Mouse (Mus musculus) frontal cortex, postnatal 36 days (tissue): ENCODE measurements around the gene Gm17374.
"Not testable (repeated sequence)": the region's sequence is repeated elsewhere in the genome, so short reads cannot be mapped to it uniquely, and the experiment has no call there.

ENCODE experiments used
- DNase-seq, 2 experiments: peaks; one replicate each; pipeline ENCODE4 v3.0.0; 2022; ENCODE audit warnings: low spot score in 2 of 2

Gm17374 gene

DNA sequence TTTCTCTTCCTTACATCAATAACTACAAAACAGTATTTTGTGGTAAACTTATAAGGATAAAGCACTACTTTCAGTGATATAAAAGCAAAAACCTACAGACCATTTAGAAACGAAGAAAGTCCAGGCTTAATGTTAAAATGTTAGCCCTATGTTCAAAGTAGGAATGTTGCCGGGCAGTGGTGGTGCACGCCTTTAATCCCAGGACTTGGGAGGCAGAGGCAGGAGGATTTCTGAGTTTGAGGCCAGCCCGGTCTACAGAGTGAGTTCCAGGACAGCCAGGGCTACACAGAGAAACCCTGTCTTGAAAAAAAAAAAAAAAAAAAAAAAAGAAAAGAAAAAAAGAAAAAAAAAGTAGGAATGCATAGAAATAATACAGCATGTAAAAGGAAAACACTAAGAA is at the start of gene Gm17374:
TSS of gene Gm17374 (plus strand) at position 301 of the 400 bp plus-strand sequence.
- not testable (repeated sequence) for DNase-seq

GRCm38 (mm10) chr2:140104951-140105350 is 46.9 kb upstream of the Gm17374 start:
- DNase-seq = peak in 1 of 2 experiments; percentile 29

- no peak for DNase-seq
These were observed 44.2 kb upstream of the Gm17374 start for GRCm38 (mm10) chr2:140107641-140108040.

DNA sequence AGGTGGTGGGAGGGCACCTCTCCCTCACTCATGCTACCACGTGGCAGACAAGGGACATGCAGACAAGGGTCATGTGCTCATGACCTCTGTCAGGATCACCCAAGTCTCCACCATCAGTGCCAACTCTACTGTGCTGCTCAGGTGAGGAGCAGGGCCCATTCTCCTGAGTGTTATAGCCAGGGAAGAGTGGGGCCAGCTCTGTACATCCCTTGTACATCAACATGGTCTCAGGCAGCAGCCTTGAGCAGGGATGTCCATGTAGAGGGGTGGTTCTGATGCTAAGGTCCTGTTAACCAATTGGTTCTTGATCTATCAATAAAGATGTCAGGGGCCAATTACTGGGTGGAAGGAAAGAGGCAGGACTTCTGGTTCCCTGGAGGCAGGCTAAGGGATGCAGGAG is 42.9 kb upstream of the Gm17374 start:
- DNase-seq = no peak

GRCm38 (mm10) chr2:140113851-140114250 is 38.0 kb upstream of the Gm17374 start:
- DNase-seq = peak; percentile 31 to 58

DNA sequence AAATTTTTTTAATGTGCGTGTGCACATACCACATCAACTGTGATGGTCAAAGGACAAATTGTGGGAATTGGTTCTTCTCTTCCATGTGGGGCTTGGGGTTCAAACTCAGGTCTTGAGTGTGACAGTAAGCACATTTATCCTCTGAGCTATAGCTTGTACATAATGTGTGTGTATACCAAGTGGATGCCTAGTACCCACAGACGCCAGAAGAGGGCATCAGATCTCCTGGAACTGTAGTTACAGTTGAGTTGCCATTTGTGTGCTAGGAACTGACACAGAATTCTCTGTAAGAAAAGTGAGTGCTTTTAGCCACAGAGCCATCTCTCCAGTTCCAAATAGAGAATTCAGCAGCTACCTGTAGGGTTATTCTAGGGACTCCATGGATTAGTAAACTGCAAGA is 26.3 kb upstream of the Gm17374 start:
- DNase-seq = no peak

GRCm38 (mm10) chr2:140159186-140159730 is 7.4 kb downstream of the Gm17374 start:
- no peak for DNase-seq

GRCm38 (mm10) chr2:140163351-140163854 is 11.6 kb downstream of the Gm17374 start:
- DNase-seq = no peak

DNA sequence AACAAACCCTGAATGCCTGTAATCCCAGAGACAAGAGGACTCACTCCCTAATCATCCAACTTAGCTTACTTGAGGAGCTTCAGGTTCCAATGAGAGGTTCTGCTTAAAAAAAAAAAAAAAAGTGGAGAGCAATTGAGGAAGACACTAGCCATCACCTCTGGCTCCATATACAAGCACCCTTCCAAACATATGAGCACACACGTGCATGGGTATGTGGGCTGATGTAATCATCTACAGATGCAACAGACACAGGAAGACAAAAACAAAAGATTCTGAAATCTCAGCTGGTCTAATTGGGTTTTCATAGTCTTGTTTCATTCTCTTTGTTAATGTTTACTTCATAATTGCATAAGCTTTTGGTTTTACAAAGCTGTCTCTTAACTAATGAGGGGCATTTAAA is 17.2 kb downstream of the Gm17374 start:
- DNase-seq = no peak

DNA sequence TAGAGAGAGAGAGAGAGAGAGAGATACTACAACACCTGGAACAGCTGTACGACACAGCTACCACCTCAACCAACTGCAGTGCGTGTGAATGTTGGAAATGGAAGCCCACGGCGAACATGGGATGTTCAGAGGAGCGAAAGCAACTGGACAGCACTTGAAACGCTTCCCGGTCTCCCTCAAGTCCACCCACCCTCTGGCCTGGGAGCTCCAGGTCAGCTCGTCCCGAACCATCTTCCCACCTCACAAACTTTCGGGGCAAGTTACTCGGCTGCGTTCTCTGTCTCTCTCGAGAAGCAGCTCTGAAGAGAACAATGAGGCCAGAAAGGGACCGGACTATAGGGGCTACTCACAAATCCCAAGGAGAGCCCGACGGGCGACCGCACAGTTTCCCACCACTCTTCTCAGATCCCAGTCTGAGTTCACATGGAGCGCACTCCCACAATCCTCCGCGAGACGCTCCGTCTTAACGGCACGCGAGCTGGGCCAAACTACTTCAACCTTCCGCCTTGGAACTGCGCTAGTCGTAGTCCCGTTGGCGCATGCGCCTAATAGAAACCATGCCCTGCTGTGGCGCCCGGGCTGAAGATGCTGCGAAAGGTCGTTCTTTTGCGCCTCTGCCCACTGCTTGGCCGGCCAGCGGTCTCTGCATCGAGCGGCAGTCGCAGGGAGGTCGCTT is 18.4 kb downstream of the Gm17374 start, which contains the start of the genes Esf1 and Ndufaf5:
TSS of gene Esf1 (minus strand) at position 438 of the 676 bp plus-strand sequence.
TSS of gene Ndufaf5 (plus strand) at position 523 of the 676 bp plus-strand sequence.
- DNase-seq = peak; percentile 99

- DNase-seq = peak in 1 of 2 experiments; percentile 8
These were observed 19.1 kb downstream of the Gm17374 start for GRCm38 (mm10) chr2:140170803-140171553.

DNA sequence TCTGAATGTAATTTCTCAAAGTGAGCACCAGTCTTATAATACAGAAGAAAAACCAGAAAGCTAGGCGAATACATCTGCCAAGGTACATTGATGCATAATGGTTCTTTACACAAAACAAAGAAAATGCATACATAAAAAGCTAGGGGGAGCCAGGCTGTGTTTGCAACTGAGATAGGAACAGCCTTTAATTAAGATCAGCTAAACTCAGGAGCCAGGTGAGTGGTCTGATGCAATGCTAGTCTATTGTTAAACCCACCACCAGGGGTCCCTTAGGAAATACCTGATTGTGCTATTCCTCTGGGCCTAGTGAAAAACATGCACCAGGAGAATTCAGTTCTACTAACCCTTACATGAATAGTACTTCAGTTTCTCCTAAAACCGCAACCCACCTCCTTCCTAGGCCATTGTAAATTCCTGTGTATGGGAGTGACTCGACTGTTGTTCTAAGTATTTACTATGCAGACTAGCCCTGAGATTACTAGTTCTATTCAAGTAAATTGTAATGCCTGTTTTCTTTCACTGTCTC is 33.9 kb downstream of the Gm17374 start:
- not testable (repeated sequence) for DNase-seq

- DNase-seq = no peak
These were observed 48.9 kb downstream of the Gm17374 start for GRCm38 (mm10) chr2:140200713-140201112.

DNA sequence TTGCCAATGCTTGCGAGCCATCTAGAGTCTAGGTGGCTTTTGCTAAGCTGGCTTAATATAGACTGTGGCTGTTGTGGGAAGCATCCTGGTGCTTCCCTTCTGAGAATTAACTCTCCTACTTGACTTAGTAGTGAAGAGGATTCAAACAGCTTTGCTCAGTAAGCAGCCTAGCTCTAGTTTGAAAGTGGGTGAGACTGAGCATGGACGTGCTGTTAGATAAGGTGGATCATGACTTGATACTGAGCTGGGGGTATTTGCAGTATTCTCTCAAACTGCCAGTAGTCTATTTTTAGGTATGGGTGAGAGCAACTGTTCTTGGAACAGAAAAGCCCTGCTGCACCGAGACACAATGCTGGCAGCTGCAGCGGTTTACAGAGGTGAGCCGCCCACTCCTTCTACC is 50.7 kb downstream of the Gm17374 start:
- DNase-seq = peak in 1 of 2 experiments; percentile 24
